Mouse (Mus musculus) cerebellum, adult 8-10 months (tissue): ENCODE results near the gene Mrpl22.
"Not testable (repeated sequence)": the region's sequence is repeated elsewhere in the genome, so short reads cannot be mapped to it uniquely, and the experiment has no call there.

ENCODE experiments used
- DNase-seq: peaks from one replicate; pipeline ENCODE4 v3.0.0; 2022

Gene Mrpl22

GRCm38 (mm10) chr11:58171459-58172091, at the start of gene Mrpl22:
Mrpl22 (plus strand) TSS chr11:58171661.
- DNase-seq = peak; percentile 95

GRCm38 (mm10) chr11:58123711-58124110, 47.8 kb upstream of the Mrpl22 start:
- peak; percentile 39 for DNase-seq

DNA sequence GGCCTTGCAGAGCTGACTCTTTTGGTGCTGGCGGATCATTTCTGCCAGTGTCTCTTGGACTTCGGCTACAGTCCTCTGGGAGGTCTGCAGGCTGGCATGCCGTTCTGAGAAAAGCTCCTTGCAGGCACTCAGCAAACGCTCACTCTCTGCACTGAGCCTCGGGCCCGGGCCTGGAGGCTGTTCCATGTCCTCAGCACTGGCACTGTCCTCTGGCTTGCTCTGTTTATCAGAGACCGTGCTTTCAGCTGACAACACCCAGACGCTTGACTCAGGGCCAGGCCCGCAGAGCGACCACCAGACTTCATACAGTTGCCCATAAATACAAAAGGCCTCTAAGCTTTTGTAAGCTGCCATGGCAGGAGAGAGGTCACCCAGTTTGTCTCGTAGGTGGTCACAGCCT, 46.4 kb upstream of the Mrpl22 start:
- no peak for DNase-seq

- peak; percentile 66 for DNase-seq
Observed at GRCm38 (mm10) chr11:58126397-58127160, 44.9 kb upstream of the Mrpl22 start.

DNA sequence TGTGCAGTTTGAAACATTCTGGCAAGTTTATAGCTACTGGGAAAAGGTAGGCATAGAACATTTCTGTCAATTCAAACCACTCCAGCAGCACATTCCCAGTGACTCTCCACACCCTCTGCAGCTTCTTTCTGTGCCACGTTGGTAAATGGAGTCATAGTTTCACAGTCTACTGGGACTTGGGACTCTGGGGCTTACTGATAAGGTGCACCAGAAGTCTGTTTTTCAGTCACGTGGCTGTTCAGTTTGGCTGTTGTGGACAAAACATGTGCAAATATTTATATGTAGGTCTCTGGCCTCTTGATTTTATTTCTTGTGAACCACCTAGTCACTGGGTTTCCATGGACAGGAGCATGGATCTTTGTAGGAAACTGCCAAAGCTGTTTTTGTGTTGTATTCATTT, 43.9 kb upstream of the Mrpl22 start:
- DNase-seq = no peak

- no peak for DNase-seq
Observed at GRCm38 (mm10) chr11:58129302-58129843, 42.1 kb upstream of the Mrpl22 start.

GRCm38 (mm10) chr11:58132026-58132425, 39.4 kb upstream of the Mrpl22 start:
- no peak for DNase-seq

DNA sequence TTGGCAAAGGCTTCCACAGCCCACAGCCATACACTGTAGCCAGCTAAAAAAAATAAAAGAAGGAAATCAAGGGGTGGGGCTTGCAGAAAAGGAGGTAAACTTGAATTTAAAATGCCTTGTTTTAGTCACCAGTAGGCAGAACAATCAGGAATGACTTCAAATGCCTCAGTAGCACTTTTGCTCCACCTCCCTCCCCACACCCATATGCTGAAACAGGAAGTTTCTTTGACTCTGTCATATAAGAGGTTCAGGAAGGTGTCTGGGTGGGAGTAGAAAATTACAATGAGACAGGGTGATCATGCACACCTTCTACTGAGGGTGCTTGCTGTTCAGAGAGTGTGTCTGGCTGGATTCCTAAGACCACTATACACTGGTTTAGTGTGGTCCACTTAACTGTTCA, 36.6 kb upstream of the Mrpl22 start:
- no peak for DNase-seq

- DNase-seq = no peak
Observed at GRCm38 (mm10) chr11:58135296-58135695, 36.2 kb upstream of the Mrpl22 start.

GRCm38 (mm10) chr11:58136677-58137076, 34.8 kb upstream of the Mrpl22 start:
- DNase-seq = no peak

GRCm38 (mm10) chr11:58138821-58139220, 32.6 kb upstream of the Mrpl22 start:
- no peak for DNase-seq

GRCm38 (mm10) chr11:58139466-58139865, 32.0 kb upstream of the Mrpl22 start:
- DNase-seq = no peak

DNA sequence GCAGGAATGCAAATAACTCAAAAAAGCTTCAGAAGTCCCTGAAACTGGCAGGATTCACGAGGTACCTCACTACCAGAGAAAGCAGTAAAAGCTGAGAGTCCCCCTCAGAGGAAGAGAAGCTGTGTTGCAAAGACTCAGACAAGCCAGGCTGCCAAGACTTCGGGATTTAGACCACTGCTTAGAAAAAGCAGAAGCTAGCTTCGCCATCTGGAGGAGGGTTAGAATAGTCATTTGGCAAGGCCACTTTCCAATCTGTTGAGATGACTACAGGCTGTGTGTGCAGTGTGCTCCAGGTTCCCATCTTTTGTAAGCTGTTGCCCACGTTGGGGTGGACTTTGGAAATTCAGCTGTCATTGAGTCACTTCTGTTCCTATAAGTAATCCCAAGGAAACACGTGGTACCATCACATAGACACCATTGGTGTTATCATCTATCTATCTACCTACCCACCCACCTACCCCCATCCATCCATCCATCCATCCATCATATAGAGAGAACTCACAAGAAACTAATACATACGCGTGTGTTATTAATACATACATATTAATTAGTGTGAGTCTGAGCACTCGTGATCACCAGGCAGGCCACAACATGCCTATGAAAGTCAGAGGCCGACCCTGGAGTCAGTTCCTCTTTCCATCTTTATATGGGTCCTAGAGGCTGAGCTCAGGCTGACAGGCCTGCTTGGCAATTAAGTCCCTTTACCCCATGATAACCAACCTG, 27.6 kb upstream of the Mrpl22 start:
- no peak for DNase-seq

DNA sequence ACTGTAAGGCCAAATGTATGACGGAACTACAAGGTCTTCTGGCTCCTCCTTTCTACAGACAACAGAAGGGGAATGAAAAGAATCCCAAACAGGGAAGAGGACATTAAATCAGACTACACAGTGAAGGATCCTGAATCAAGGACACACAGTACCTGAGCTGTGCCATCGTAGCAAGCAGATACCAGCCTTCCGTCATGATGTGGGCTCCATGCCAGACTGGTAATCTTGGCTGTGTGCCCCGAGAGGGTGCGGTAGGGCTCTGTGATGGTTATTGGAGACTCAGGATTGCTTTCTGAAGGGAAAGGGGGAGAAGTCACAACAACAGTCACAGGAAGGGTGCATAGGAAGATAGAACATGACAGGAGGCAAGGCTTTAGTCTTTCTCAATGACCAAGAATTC, 25.2 kb upstream of the Mrpl22 start:
- no peak for DNase-seq

DNA sequence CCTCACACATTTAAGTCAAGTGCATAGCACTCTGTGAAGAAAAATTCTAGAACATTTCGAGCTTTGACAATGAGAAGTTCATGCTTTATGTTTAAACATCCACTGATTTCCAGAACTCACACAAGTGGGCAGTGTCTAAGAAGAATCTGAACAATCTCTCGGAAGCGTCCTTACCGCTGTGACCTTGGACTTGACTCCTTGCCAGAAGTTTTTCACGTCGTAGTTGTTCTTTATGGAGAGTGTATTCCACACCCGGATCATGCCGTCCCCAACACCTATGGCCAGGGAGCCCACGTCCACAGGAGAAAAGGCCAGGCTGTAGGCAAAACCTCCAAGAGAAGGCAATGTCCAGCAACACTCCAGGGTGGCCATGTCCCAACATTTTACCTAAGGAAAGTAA, 16.0 kb upstream of the Mrpl22 start:
- no peak for DNase-seq

GRCm38 (mm10) chr11:58156871-58157270, 14.6 kb upstream of the Mrpl22 start:
- DNase-seq = no peak

- DNase-seq = no peak
Observed at GRCm38 (mm10) chr11:58165072-58165471, 6.4 kb upstream of the Mrpl22 start.

DNA sequence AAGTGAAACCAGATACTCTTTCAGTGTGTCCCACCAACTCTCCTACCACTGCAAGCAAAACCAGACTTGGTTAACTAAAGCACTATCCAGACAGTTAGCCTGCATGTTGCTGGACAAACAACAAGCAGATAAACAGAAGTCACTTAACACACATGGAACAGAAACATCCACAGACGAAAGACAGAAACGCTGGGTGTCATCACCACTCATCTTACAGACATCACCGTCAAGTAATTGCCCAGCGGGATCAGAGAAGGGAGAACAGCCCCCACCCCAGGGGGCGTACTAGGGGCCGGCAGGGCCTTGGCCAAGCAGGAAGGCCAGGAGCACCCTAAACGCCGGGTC, 3.7 kb upstream of the Mrpl22 start:
- no peak for DNase-seq

GRCm38 (mm10) chr11:58168167-58168915, 3.1 kb upstream of the Mrpl22 start, which contains the start of gene Gemin5:
Gemin5 (minus strand) TSS chr11:58168539.
- peak; percentile 87 for DNase-seq

- DNase-seq = no peak
Observed at GRCm38 (mm10) chr11:58169666-58170065, 1.8 kb upstream of the Mrpl22 start.

- DNase-seq = peak; percentile 75
Observed at GRCm38 (mm10) chr11:58179563-58179962, 8.1 kb downstream of the Mrpl22 start.

DNA sequence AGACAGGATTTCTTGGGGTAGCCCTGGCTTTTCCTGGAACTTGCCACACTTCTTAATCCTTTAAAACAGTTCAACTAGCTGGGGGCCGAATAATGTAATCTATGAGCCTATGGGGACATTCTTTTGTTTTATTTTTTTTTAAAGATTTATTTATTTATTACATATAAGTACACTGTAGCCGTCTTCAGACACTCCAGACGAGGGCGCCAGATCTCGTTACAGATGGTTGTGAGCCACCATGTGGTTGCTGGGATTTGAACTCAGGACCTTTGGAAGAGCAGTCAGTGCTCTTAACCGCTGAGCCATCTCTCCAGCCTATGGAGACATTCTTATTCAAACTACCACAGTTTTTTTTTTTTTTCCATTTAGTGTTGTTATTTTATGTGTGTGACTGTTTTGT, 8.5 kb downstream of the Mrpl22 start:
- DNase-seq = not testable (repeated sequence)

GRCm38 (mm10) chr11:58180756-58181155, 9.3 kb downstream of the Mrpl22 start:
- DNase-seq = no peak
